Mouse (Mus musculus) heart, postnatal 14 days (tissue): Measurements from ENCODE around the gene Adam12. TPM values are rescaled to one million over a fixed set of nuclear protein-coding genes. Genes with fewer than 3 reads are reported as not detected.
"Not testable (repeated sequence)": the region's sequence is repeated elsewhere in the genome, so short reads cannot be mapped to it uniquely, and the experiment has no call there.

ENCODE experiments used
- DNase-seq, 2 experiments: peaks; one replicate each; pipeline ENCODE4 v3.0.0; 2021 to 2022
- intact Hi-C: fragments of 180-260 bp; cut with DNase I; formaldehyde crosslinking; loops from one replicate; pipeline ENCODE4 v1.15.1; 2025
- total RNA-seq, 2 experiments: library from RNA; stranded (reverse); gene quantifications; 2 replicates each; pipeline ENCODE4 v1.2.3; 2021

The Adam12 gene
- total RNA-seq, 2 experiments from 2014 or later, result 4.5 to 6.2 TPM

DNA sequence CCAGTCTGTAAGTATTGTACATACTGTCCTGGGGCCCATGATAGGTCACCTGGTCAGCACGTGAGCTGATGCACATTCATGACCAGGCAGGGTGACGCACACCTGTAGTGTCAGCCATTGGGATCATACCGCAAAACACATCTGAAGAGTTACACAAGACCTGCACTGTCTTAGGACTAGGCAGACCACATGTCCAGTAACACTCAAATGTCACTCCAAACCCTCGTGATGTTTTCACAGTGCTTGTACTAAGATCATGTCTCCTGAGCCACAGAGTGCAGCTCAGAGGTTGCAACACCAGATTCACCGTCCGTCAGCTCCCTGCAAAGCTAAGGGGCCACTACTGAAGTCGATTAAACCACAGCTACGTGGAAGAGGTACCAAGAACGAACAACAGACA, 340.6 kb downstream of the Adam12 start:
- intact Hi-C loops, result no loop called here

DNA sequence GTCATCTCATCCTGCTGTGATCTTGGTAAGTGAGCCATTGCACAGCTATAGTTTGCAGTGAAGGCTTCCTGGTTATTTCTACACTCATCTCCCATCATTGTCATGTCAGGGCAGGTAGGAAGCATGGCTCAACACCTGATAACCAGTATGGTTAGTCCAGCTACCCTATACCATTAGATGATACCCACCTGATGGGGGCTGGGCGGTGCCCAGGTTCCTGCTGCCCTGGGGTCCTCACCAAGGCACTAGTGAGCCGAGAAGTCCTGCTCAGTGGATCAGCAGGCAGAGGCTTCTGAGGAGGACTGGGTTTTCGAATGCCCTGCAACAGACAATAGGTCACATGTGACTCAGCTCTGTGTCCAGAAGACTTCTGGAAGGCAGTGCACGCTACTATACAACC, 342.0 kb downstream of the Adam12 start:
- no peak for DNase-seq
- intact Hi-C loops, result no loop called here

More for the DNA sequence above, 340.6 kb downstream of the Adam12 start:
- no peak for DNase-seq

DNA sequence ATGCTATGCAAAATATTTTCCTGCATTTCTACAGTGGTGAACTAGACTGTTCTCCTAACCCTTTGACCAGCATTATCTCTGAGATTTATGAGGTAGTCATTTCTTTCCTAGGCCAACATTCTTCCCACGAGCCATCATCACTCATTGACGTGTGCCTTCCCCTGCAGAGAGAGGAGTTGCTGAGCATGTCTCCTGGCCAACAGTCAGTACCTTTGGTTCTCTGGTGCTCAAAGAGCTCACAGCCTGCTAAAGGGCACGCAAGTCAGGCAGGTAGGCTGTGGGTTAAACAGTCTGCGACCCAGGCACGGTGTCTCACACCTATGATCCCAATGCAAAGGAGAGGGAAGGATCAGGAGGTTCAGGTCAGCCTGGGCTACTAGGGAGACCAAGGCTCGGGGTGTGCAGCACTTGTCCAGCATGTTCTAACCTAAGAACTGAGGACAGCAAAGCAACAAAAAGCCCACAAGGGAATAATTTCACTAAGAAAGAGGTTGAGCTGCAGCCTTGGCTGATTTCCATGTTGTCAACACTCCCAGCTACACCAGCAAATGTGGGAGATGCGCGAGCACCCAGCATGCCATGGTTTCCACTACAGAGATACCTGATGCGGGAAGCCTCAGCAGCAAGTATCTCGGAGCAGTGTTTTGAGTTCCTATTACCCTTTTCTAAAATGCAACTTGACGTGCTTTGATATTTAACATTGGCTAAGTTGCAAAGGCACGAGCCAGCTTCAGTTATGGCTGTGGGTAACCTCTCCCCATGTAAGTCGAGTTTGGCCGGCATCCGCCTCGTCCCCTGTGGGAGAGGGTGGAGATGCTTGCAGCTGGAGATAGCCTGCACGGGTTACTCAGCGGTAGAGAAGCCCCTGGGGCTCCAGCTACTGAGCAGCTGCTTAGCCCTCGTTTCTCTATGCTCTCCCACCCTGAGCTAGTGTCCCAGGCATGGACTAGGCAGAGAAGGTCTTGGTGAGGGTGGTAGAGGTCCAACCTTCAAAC, 342.7 kb downstream of the Adam12 start:
- intact Hi-C loops, result no loop called here
- DNase-seq, result peak; percentile 57

DNA sequence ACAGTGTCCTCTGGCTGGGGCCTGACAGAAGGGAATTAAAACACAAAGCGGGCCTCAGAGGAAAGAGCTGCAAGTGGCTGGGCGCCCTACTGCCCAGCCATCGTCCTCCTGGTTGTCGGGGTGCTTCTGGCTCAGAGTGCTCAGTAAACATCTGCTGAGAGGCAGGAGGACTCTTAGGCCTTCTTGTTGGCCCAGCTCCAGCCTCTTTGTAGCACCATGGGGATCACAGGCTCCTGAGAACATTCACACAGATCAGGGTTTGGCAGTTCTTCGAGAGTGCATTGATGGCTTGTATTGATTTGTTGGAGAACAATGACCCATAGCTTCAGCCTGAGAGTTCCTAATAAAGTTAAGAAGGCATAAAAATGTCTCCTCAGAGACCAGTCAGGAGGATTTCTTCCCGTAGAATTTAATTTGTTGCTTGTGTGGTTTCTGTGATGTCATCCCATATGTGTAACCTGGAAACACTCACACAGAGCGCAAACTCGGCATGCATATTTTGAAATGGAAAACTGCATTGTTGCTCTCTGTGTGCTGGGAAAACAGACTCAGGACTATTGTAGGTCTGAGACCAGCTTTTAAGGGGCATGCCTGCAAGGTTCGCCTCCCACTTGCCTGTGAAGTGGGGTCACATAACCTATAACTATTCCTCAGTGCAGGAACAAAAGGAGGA, 347.1 kb downstream of the Adam12 start:
- DNase-seq, intact Hi-C loops: not testable (repeated sequence)

DNA sequence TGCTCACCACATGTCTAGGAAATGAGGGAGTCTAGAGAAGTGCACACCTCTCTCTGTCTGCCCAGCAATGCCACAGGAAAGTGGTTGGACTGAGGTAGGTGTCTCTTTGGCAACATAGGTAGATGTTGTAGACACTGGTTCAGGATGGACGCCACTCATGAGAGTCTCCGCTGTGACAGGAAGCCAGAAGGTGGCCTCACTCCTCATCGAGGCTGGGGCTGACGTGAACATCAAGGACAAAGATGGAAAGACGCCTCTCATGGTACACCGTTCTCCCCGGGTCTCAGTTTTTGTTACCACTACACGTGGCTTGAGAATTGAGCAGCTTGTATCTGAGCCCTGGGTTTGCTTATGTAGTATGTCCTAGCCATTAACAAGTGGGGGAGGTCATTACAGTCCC, 352.2 kb downstream of the Adam12 start:
- intact Hi-C loops, result no loop called here
- DNase-seq, result no peak

DNA sequence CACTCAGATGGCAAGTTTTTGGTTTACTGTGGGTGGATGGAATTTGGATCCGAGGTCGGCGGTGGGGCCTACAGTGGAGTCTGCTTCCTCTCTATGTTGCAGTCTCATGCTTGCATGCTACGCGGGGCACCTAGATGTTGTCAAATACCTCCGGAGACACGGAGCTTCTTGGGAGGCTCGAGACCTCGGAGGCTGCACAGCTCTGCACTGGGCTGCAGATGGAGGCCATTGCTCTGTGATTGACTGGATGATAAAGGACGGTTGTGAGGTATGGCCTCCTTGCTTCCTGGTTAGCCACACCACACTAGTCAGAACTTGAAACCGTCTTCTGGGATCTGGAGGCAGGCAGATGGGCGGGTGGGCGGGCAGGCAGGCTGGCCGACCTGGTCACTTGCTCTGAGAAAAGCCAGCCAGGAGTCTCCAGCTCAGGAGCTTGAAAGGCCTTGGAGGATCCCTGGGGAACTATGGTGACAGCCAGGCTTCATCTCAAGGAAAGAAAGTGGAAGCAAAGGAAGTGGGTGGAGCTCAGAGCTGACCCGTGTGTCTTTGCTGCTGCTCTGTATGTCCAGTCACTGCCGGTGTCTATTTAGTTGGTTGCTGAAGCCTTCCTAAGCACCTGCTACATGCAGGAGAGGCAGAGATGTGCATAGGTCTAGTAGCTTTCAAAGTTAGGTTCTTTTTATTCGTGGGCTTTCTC, 355.2 kb downstream of the Adam12 start:
- DNase-seq, result no peak
- intact Hi-C loops, result no loop called here

DNA sequence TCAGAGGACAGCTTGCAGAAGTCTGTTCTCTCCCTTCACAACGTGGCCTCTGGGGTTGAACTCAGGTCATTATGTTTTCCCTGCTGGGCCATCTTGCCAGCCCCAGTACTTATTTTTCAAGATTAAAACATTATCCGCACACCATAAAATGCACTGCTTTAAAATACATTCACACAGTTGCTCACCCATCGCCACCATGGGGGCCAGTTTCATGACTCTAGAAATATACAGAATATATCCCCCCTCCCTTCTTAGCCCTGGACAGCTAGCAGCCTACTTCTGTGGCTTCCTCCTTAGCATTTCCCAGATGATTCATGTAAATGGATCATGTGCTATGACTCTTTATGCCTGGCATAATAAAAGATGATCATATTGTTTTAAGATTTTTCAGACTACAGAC, 355.8 kb downstream of the Adam12 start:
- intact Hi-C loops, result no loop called here
- DNase-seq, result no peak

DNA sequence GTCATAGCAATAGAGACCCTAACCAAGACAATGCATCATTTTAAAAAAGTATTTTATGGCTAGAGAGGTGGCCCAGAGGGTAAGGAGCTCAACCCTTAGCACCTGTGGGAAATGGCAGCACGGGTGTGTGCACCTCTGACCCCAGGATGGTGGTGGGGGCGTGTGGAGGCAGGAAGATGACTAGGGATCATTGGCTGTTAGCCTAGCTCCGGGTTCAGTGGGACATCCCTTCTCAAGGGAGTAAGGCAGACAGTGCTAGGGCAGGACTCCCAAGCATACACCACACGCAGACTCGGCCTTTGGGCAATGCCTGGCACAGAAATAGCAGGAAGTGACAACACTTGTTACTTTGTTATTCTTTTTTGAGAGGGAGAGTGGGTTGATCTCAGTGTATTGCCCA, 359.2 kb downstream of the Adam12 start:
- no peak for DNase-seq

DNA sequence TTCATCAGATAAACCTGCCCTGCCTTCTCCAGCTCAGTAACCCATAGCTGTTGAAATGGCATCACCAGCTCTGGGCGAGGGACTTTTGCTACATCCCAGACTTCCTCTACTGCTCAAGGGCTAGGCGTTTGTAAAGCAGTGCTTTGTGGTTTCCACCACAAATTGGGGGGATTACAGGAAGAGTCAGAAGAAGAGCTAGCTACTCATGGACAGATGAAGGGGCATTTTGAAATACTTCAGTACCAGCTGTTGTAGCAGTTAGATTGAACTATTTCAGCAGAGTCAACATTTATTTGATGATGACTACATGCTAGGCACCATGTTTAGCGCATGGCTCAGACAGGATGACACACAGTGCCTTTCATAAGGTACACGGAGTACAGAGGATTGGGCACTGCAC, 361.7 kb downstream of the Adam12 start:
- intact Hi-C loops, result no loop called here
- no peak for DNase-seq

More for the DNA sequence above, 359.2 kb downstream of the Adam12 start:
- intact Hi-C loops, result no loop called here

DNA sequence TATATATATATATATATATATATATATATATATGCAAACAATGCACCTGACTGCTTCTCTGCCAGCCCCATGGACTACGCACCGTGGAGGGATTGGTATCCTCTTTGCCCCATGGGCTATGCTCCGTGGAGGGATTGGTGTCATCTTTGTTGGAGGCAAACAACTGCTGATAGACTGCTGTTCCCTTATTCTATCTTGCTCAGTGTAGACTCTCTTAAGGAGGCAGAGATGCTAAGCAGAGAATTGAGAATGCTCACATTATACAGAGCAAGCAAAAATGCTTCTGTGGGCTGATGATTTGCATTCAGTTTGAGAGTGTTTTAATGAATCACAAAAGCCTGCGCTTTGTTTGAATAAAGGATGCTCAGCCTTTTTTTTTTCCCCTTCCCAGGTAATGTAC, 368.3 kb downstream of the Adam12 start:
- DNase-seq, result no peak
- intact Hi-C loops, result no loop called here

DNA sequence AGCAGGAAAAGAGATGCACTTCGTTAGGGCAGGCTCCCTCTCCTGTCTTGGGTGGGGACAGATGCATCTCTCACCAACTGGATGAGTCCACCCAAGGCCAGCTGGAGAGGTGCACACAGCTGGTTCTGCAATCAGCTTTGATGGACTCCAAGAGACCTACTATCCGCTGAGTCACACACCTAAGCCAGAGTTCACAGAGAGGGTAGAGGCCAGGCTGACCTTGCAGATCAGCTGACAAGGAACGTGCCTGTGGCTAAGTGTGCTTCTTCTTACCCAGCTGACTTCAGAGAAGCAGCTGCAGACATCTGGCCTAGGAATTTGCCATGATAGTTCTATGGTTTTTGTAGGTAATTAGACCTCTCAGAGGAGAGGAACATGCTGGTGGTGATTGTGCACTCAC, 368.8 kb downstream of the Adam12 start:
- DNase-seq, result no peak
- intact Hi-C loops, result no loop called here

DNA sequence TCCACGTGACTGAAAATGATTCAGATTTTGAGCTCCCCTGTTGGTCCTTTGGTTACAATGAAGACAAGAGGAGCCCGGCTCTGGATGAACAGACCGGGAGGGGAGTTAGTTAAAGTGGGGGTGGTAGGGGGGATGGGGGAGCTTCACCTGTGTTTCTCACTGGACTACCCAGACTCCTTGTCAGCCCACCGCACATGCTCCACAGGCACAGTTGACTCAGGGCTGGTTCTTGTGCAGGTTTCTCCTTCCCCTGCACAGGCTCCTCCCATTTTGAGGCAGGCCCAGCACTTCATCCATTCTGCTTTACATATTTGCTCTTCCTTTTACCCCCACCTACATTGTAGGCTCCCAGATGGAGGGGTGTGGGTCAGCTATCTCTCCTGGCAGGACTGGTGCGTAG, 369.2 kb downstream of the Adam12 start:
- DNase-seq, result no peak
- intact Hi-C loops, result no loop called here

DNA sequence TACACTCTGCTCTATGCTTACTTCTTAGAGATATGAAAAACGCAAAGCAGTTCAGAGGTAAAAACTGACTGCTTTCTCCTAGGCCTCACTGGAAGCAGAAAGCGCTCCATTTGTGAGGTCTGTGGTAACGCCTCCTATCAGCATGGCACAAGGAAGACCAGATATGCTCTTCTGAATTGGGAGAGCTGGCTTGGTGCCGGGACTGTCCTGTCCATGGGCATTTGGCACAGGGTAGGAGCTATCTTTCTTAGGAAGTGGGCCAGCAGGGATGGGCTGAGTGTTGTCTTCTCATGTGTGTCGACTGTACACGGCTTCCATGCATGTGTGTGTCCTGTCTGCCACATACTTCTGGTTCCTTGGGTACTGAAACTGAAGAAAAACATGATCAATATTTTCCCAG, 369.7 kb downstream of the Adam12 start:
- intact Hi-C loops, result no loop called here
- DNase-seq, result no peak

DNA sequence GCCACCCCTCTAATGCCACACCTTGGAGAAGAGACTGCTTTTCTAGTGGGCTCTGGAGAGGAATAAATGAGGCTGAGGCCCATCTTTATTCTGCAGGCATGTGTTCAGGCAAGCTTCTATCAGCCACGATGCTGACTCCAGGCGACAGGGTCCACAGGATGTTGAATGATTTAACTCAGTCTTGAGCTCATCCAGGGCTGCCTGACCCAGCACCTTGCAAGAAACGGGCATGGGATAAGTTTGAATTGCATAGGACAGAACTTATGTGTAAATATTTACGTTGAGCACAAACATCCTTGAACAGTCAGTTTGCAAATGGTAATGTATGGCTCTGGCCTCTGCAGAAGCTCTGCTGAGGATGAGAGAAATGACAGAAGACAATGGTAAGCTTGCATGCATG, 372.4 kb downstream of the Adam12 start:
- intact Hi-C loops, result loop anchor here (5.0 kb wide), 1 partner anchor 708 kb away; no protein-coding TSS in a partner anchor
- no peak for DNase-seq

DNA sequence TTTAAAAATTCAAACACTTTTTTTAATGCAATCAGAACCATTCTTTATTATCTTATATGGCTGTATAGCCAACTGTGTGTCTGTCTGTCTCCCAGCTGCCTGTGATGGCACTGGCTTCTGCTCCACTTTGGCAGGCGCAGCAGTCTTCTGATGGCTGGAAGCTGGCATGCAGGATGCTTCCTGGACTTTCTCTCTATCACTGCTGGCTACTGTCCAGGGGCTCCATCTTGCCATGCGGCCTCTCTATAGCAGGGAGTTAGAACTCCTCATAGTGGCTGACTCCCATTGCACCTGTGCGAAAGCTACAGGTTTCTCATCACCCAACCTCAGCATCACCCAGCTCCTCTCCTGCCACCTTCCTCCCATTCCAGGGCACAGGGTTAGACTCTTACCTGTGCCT, 373.4 kb downstream of the Adam12 start:
- intact Hi-C loops, result loop anchor here (5.0 kb wide), 1 partner anchor 709 kb away; no protein-coding TSS in a partner anchor
- peak in 1 of 2 experiments; percentile 6 for DNase-seq

DNA sequence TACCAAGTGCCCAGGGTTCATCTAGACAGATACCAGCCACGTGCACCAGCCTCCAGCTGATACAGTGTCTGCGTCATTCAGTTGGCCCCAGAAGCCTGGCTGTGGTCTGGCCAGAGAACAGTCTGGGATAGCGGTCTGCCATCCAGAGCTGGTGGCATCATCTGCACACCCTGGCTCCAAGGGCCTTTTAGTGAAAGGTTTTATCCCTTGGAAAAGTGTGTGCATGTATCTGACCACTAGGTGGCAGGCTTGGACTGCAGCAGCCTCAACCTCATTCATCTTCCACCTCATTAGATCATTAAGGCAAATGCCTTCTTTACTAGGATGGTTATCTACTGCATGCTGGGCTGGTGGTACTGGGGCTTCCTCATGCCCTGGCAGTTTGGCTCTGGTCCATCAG, 375.7 kb downstream of the Adam12 start:
- DNase-seq, result peak; percentile 71 to 81
- intact Hi-C loops, result loop anchor here (1.0 to 5.0 kb wide), 3 partner anchors 369 to 711 kb away; no protein-coding TSS in a partner anchor

DNA sequence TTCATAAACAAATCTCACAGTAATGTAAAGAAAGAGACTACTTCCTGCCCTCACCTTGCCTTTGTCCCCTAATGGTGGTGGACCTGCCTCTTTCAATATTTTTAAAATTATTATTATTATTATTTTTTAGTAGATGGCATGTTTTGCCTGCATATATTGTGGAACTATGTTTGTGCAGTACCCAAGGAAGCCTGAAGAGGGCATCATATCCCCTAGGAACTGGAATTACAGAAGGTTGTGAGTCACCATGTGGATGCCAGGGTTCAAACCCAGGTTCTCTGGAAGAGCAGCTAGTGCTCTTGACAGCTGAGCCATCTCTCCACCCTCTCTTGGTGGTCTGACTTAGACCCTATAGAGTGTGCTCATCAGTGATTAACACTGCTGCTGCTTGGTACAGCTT, 381.2 kb downstream of the Adam12 start:
- intact Hi-C loops, result no loop called here
- DNase-seq, result no peak

DNA sequence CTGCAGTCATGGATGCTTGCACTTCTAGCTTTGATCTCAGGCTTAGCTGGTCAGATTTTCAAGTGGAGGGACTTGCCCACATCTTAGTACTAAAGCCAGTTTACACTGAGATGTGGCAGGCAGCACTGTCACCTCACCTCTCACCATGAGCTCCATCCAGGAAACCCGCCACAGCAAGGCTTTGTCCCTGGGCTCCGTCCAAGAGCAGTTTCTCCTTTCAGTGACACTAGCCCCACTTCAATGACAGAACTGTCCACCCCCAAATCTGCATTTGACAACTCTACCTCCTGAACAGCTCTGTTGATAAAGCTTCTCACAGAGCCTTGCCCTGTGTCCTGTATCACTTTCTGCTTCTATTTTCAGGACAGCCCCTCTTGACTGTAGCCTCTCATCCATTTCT, 383.8 kb downstream of the Adam12 start:
- DNase-seq, result no peak

DNA sequence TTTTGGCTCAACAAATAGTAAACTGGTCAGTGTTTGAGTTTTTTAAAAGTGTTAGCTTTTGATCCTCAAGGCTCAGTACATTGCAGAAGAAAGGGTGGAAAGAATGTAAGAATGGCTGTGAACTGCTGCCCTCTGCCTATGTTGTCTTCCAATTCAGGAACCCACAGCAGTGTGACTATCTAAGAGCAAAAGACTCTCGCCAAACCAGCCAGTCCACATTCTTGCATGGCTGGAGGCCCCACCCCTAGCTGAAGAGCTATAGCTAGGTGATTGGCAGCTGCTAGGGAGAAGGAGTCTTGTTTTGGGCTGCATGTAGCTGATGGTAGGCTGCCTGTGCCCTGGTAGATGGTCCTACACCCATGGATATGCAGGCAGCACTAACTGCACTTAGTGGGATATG, 384.8 kb downstream of the Adam12 start:
- intact Hi-C loops, result no loop called here
- no peak for DNase-seq

More for the DNA sequence above, 383.8 kb downstream of the Adam12 start:
- intact Hi-C loops, result no loop called here

DNA sequence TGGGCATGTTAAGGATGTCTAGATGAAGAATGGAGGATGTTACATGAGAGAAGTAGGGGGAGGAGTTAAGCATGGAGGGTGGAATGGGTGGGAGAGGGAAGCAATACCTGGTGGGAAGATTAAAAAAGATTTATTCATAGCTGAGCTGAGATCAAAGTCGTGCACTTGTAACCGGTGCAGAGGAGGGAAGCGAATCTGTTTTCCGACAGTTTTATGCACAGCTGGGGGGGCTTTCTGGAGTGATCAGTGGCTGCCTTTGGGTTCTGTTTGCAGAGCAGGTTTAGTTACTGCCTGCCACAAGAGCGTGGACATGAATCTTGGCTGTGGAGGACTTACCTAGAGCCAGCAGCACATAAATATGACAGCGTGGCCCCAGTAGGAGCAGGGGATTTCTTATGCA, 389.9 kb downstream of the Adam12 start:
- intact Hi-C loops, result no loop called here
- no peak for DNase-seq

DNA sequence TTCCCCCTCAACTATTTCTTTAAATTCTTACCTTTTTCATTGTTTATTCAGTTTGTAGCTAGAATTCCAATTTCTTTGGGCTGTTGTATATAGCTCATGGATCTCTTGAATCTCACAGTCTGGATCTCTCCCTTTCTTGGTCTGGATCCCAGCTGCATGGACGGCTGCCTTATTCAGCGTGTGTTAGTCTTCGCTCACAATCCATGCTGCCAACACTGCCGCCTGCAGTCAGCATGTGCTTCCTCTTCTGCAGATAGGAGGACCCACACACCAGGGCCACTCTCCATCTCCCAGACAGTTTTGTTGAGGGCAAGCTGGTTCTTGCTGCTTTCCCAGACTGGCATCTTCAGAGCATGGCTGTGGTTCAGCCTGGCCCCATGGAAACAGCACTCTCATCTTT, 392.4 kb downstream of the Adam12 start:
- no peak for DNase-seq
- intact Hi-C loops, result no loop called here
